Mouse (Mus musculus) gastrocnemius, postnatal 4 days (tissue): ENCODE results near the gene Afp. TPM values are rescaled to one million over a fixed set of nuclear protein-coding genes. Genes with fewer than 3 reads are reported as not detected.

Source experiments
- DNase-seq, 2 experiments: peaks; one replicate each; pipeline ENCODE4 v3.0.0; 2021 to 2022; ENCODE audit warnings: low spot score in 2 of 2, mixed read lengths in 2 of 2
- long read RNA-seq, 2 experiments: library from polyadenylated mRNA; stranded (forward); transcript quantifications; one replicate each; pipeline ENCODE4 v2.0.0; 2021
- total RNA-seq, 2 experiments: library from RNA; stranded (reverse); gene quantifications; 2 replicates each; pipeline ENCODE4 v1.2.3; 2021

The Afp gene
- total RNA-seq: 10 to 100 TPM in 1 of 2 experiments, 1 to 10 TPM in 1; 5.0 to 37.2 TPM
- long read RNA-seq, experiment 1, partial matches to known transcripts: 0 of 1 reads
- long read RNA-seq, experiment 1, other reads (novel, unspliced or antisense): 0 of 1 reads
- long read RNA-seq, experiment 2: 0 reads

GRCm38 (mm10) chr5:90490518-90490917 is at the start of gene Afp:
TSS of gene Afp (plus strand) at chr5:90490737.
- DNase-seq: no peak

- no peak for DNase-seq
Observed at GRCm38 (mm10) chr5:90447577-90447976, 43.0 kb upstream of the Afp start.

GRCm38 (mm10) chr5:90449961-90450360 is 40.6 kb upstream of the Afp start:
- no peak for DNase-seq

GRCm38 (mm10) chr5:90452711-90453110 is 37.8 kb upstream of the Afp start:
- no peak for DNase-seq

- no peak for DNase-seq
Observed at GRCm38 (mm10) chr5:90457241-90457640, 33.3 kb upstream of the Afp start.

- no peak for DNase-seq
Observed at GRCm38 (mm10) chr5:90458727-90459126, 31.8 kb upstream of the Afp start.

GRCm38 (mm10) chr5:90460619-90461018 is 29.9 kb upstream of the Afp start, which contains the start of gene Alb:
TSS of gene Alb (plus strand) at chr5:90460897.
- DNase-seq: no peak

- no peak for DNase-seq
Observed at GRCm38 (mm10) chr5:90466806-90467205, 23.7 kb upstream of the Afp start.

GRCm38 (mm10) chr5:90467245-90467644 is 23.3 kb upstream of the Afp start:
- DNase-seq: no peak

GRCm38 (mm10) chr5:90470836-90471235 is 19.7 kb upstream of the Afp start:
- DNase-seq: no peak

GRCm38 (mm10) chr5:90473902-90474301 is 16.6 kb upstream of the Afp start:
- no peak for DNase-seq

- no peak for DNase-seq
Observed at GRCm38 (mm10) chr5:90474369-90474768, 16.2 kb upstream of the Afp start.

GRCm38 (mm10) chr5:90476741-90477140 is 13.8 kb upstream of the Afp start:
- no peak for DNase-seq

- no peak for DNase-seq
Observed at GRCm38 (mm10) chr5:90477308-90478140, 13.0 kb upstream of the Afp start.

GRCm38 (mm10) chr5:90478886-90479285 is 11.7 kb upstream of the Afp start:
- DNase-seq: no peak

- no peak for DNase-seq
Observed at GRCm38 (mm10) chr5:90485597-90485996, 4.9 kb upstream of the Afp start.

GRCm38 (mm10) chr5:90488323-90488722 is 2.2 kb upstream of the Afp start:
- DNase-seq: no peak

- DNase-seq: no peak
Observed at GRCm38 (mm10) chr5:90492440-90492839, 1.9 kb downstream of the Afp start.

GRCm38 (mm10) chr5:90494308-90494707 is 3.8 kb downstream of the Afp start:
- DNase-seq: no peak

GRCm38 (mm10) chr5:90499509-90499908 is 9.0 kb downstream of the Afp start:
- no peak for DNase-seq

GRCm38 (mm10) chr5:90500714-90501113 is 10.2 kb downstream of the Afp start:
- DNase-seq: peak; percentile 33 to 60

- no peak for DNase-seq
Observed at GRCm38 (mm10) chr5:90501752-90502151, 11.2 kb downstream of the Afp start.

GRCm38 (mm10) chr5:90504742-90505141 is 14.2 kb downstream of the Afp start:
- DNase-seq: no peak
